Mouse (Mus musculus) bone marrow, adult 2 months (tissue): Measurements from ENCODE around the gene Hsd11b1.

Experiments
- CTCF ChIP-seq: fragments of 200-500 bp; IDR thresholded peaks from 2 replicates; pipeline ENCODE4 v1.5.1; 2011; ENCODE audit warnings: low read length, control low read depth; ENCODE audit not compliant: control insufficient read depth, insufficient read depth
- POLR2A ChIP-seq: fragments of 200-500 bp; IDR thresholded peaks from 2 replicates; pipeline ENCODE4 v1.6.1; 2011; ENCODE audit warnings: low read depth, mild to moderate bottlenecking, control low read depth, low read length, borderline replicate concordance; ENCODE audit not compliant: control insufficient read depth

GRCm38 (mm10) chr1:193211371-193211770 lies 52.5 kb downstream of the Hsd11b1 start:
- TF ChIP-seq POLR2A (no peak), CTCF (no peak)
